Mouse (Mus musculus): ENCODE results near the gene Bbx.

Gene Bbx

GRCm38 (mm10) chr16:50398564-50398963 is 33.6 kb downstream of the Bbx start:
- no peak for DNase-seq (ENCODE audit: low spot score)

- DNase-seq (ENCODE audit: low spot score), result no peak
These were observed 36.1 kb downstream of the Bbx start for GRCm38 (mm10) chr16:50395928-50396612.

- no peak for DNase-seq (ENCODE audit: low spot score)
These were observed 43.7 kb downstream of the Bbx start for GRCm38 (mm10) chr16:50388499-50388898.

GRCm38 (mm10) chr16:50383541-50383940 is 48.6 kb downstream of the Bbx start:
- DNase-seq (ENCODE audit: low spot score), result no peak

- no peak for DNase-seq (ENCODE audit: low spot score)
These were observed 50.8 kb downstream of the Bbx start for GRCm38 (mm10) chr16:50381351-50381746.

GRCm38 (mm10) chr16:50380682-50381350 is 51.4 kb downstream of the Bbx start:
- DNase-seq (ENCODE audit: low spot score), result peak; percentile 14

DNA sequence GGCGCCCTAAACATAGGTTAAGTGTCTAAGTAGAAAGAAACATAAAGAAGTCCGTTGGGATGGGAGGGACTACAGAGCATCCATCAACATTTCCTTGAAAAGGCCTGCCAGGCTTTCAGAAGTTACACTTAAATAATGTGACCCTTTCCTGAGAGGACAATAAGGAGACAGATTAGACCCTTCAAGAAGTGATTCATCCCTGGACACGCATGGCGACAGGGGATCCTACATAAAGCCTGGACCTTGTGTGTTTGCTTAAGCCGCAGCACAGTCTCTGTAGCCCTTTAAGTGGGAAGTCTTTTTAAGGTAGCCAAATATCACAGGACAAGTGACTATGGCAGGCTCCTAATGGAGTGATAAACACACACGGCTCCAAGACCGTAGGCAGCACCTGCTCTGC is 52.0 kb downstream of the Bbx start:
- no peak for DNase-seq (ENCODE audit: low spot score)

- peak; percentile 12 for DNase-seq (ENCODE audit: low spot score)
These were observed 57.6 kb downstream of the Bbx start for GRCm38 (mm10) chr16:50374611-50375010.

DNA sequence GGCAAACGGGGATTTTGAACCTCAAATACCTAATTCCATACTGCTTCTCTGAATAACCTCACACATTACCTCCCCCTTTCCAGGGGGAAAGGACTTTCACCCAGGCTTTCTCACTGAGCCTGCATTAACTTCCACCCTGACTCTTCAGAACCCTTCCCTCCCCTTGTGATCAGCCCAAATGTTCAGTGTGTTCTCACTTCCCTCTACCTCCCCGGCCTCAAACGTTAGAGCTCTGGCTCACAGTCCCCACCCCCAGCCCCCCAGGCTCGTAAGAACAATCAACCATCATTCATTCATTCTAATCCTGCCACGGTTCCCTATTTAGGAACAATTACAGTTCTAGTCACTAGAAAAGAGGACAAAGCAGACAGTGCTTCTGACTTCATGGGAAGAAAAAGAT is 58.5 kb downstream of the Bbx start:
- DNase-seq (ENCODE audit: low spot score), result no peak

DNA sequence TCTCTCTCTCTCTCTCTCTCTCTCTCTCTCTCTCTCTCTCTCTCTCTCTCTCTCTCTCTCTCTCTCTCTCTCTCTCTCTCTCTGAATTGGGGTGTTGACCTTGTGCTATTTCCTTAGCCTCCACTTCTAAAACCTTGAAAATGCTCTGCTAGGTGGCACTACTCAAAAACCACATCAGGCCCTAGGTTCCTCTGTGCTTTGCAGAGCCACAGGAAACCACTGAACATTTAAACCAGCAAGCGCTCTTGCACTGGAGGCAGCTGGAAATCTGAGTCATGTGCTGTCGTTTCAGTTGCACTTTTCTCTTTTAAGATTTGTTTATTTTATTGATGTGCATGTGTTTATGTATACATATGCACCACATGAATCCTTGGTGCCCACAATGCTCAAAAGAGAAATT is 59.6 kb downstream of the Bbx start:
- DNase-seq (ENCODE audit: low spot score), result no peak

- no peak for DNase-seq (ENCODE audit: low spot score)
These were observed 60.7 kb downstream of the Bbx start for GRCm38 (mm10) chr16:50371460-50371859.

GRCm38 (mm10) chr16:50370423-50370822 is 61.8 kb downstream of the Bbx start:
- DNase-seq (ENCODE audit: low spot score), result no peak

- DNase-seq (ENCODE audit: low spot score), result no peak
These were observed 65.6 kb downstream of the Bbx start for GRCm38 (mm10) chr16:50366556-50366955.

DNA sequence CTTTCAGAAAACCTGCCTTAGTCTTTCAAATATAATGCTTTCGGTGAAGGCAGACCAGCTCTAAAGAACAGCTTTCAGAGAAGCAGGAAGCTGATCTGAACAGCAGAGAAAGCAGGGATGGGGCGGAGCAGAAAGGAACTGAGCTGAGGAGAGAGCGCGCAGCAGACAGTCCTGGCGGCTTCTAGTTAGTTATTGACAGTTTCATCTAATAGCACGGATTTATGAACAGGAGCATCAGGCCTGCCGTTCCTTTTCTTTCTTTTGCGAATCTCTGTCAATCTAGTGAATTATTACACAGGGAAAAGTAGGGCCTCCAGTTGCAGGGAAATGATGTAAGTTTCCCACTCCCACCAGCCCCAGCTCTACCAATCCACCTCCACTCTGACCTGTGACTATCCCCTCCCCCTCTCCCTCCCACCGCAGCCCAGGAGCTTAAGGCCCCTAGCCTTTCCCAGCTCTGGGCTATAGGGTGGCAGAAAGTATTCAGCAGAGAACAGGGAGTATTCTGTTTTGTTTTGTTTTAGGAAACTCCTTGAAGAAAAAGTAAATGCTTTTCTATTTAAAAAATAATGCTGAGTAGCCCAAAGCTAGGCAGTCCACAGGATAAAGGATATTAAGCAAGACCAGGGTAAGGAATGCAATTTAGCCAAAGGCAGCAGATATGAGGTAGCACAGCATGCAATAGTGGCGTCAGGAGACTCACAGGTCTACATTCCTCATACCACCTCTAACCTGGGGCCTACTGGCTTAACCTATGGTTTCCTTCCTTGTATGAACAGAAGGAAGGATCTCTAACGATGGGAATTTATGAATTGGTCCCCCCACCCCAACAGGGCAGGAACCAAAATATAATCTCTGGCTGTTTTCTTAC is 67.8 kb downstream of the Bbx start:
- no peak for DNase-seq (ENCODE audit: low spot score)

GRCm38 (mm10) chr16:50363443-50364188 is 68.6 kb downstream of the Bbx start:
- DNase-seq (ENCODE audit: low spot score), result no peak

GRCm38 (mm10) chr16:50360631-50361030 is 71.6 kb downstream of the Bbx start:
- no peak for DNase-seq (ENCODE audit: low spot score)

- no peak for DNase-seq (ENCODE audit: low spot score)
These were observed 102.5 kb downstream of the Bbx start for GRCm38 (mm10) chr16:50329684-50330083.

DNA sequence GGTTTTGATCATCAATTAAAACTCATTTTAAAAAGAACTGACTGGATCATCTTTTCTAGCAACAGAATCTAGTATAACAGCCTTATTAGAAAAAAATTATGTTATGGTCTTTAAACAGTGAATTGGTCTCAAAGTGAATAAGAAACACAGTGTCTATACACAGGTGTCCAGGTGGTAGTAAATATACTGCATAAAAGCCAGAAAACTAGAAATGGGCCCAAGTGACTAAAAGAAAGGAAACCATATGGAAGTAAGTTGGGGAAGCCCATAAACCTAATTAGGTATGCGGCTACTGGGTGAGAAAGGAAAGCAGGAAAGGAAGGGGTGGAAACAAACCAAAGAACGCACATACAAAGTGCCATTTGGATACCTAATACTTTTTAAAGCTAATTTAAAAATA is 107.4 kb downstream of the Bbx start:
- DNase-seq (ENCODE audit: low spot score), result no peak

DNA sequence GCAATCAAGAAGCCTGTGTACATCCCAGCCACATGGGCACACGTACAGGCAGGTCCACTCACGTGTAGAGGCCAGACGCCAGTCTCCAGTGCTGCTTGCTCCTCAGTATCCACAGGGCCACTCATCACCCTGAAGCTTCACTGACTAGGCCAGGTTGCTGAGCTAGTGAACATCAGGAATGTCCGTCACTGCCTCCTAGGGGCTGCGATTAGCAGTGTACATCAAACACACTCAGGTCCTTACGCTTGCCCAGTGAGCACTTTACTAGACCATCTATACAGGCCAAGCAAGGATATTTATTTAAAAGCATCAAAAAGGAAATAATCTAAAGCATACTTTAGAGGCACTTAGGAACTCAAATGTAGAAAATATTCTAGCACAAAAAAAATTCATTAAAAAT is 107.9 kb downstream of the Bbx start:
- DNase-seq (ENCODE audit: low spot score), result no peak

DNA sequence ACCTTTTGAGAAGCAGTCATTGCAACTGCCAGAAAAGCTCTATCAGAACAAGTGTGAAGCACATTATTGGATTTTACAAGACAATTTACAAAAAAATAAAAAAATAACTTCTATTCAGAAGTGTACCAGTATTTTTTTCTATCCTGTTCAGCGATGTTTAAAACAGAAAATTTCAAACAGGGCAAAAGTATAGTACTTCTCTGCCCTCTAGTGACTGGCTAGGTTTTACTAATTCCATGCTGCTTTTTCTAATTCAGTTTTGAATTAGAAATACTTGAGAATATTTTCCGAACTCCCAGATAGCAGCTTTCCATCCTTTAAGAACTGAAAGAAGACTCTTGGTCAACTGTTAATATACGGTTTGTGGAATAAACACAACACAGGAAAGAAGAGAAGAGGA is 110.8 kb downstream of the Bbx start:
- DNase-seq (ENCODE audit: low spot score), result no peak

DNA sequence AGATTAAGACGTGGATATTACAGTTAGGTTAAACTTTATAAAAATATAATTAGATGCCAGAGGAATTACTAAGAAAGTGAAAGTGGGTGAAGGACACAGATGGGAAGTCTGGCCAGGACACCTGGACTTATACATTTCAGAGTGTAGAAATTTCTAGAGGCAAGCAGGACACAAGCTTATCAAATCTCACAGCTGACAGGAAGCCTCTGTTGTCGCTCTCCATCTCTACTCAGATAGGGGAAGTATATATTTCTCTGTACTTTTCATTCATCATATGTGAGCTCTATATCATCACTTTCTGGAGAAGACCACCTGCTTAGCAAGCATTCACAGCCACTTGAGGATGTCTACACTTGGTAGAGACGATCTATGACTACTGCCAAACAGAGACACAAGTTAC is 113.9 kb downstream of the Bbx start:
- no peak for DNase-seq (ENCODE audit: low spot score)

- no peak for DNase-seq (ENCODE audit: low spot score)
These were observed 116.7 kb downstream of the Bbx start for GRCm38 (mm10) chr16:50315349-50315969.

All from spleen, adult 12 weeks (tissue).